Mouse (Mus musculus) limb, embryonic 11.5 days (tissue): ENCODE data around the gene Gm128. TPM values are rescaled to one million over a fixed set of nuclear protein-coding genes. Genes with fewer than 3 reads are reported as not detected.

Source experiments
- ATAC-seq: fragments of 200-750 bp; cut with Nextera tagmentation; 2 replicates; pipeline ENCODE4 v1.8.0; 2017; ENCODE audit warnings: low read depth; ENCODE audit not compliant: insufficient number of reproducible peaks, low FRiP score, low TSS enrichment
- DNase-seq: peaks from one replicate; pipeline ENCODE4 v3.0.0-alpha.2; 2015; ENCODE audit warnings: low spot score
- H3K27ac ChIP-seq: fragments of 300-500 bp; sonication (generic); replicated peaks from 2 replicates; pipeline ENCODE4 v1.5.1; 2014; ENCODE audit warnings: low read depth, mild to moderate bottlenecking, low read length
- H3K27me3 ChIP-seq: fragments of 300-500 bp; sonication (generic); 2 replicates; pipeline ENCODE4 v1.6.1; 2014; ENCODE audit warnings: mild to moderate bottlenecking, low read length, mixed read lengths; ENCODE audit not compliant: control insufficient read depth, insufficient read depth
- H3K36me3 ChIP-seq: fragments of 300-500 bp; sonication (generic); 2 replicates; pipeline ENCODE4 v1.6.1; 2014; ENCODE audit warnings: mild to moderate bottlenecking, low read length, moderate library complexity, mixed read lengths; ENCODE audit not compliant: control insufficient read depth, insufficient read depth
- H3K4me1 ChIP-seq: fragments of 300-500 bp; sonication (generic); 2 replicates; pipeline ENCODE4 v1.6.1; 2014; ENCODE audit warnings: low read length, mixed read lengths; ENCODE audit not compliant: control insufficient read depth, insufficient read depth
- H3K4me2 ChIP-seq: fragments of 300-500 bp; sonication (generic); 2 replicates; pipeline ENCODE4 v1.6.1; 2014; ENCODE audit warnings: low read depth, mild to moderate bottlenecking, moderate library complexity; ENCODE audit not compliant: severe bottlenecking
- H3K4me3 ChIP-seq: fragments of 300-500 bp; sonication (generic); 2 replicates; pipeline ENCODE4 v1.5.1; 2014; ENCODE audit warnings: low read depth, low read length
- H3K9ac ChIP-seq: fragments of 300-500 bp; sonication (generic); 2 replicates; pipeline ENCODE4 v1.6.1; 2014; ENCODE audit warnings: mild to moderate bottlenecking, low read length
- H3K9me3 ChIP-seq: fragments of 300-500 bp; sonication (generic); 2 replicates; pipeline ENCODE4 v1.6.1; 2016; ENCODE audit warnings: low read length; ENCODE audit not compliant: control insufficient read depth
- WGBS: fragments of 180-500 bp; shearing (Covaris S2); extraction: QIAGEN DNeasy Blood & Tissue Kit; methylation state at CpG from one replicate; pipeline ENCODE4 v1.1.7; 2014; 5-methylcytosine and 5-hydroxymethylcytosine counted together
- polyA plus RNA-seq: library from polyadenylated mRNA; unstranded; fragments of >200 nt; fragmentation: Nextera tagmentation; extraction: Ambion mirVana; gene quantifications from 2 replicates; pipeline ENCODE4 v1.2.1, GENCODE M21; 2014

The Gm128 gene
- polyA plus RNA-seq, 1 experiment from 2014 or later, result 0.53 TPM

DNA sequence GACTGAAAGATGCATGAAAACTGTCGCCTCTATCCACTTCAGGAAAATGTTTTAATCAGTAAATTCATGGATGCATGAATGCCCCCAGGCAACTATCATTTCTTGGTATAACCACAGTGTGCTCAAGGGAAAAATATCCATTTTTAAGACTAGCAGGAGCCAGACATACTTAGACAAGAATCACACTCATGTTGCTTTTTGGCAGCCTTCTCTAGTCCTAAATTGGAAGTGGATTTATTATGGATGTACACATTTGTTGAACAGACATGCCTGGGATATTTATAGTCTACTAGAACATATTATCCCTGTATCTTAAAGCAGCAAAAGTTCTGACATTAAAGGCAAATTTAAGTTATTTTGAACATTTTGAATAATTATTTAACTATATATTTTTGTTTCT, 23.3 kb upstream of the Gm128 start:
- Histone ChIP-seq H3K4me3 (no peak overlapping the region), H3K4me1 (no peaks in the 10 kb centered on the region), H3K4me2 (no peak overlapping the region), H3K27ac (no peak overlapping the region), H3K27me3 (no peaks in the 10 kb centered on the region), H3K36me3 (peaks cover 8% of the 10 kb centered on the region), H3K9me3 (no peaks in the 10 kb centered on the region), H3K9ac (no peak overlapping the region)
- DNase-seq (no peak), ATAC-seq (no peak)
- 91% methylated on average over 1 of the region's 1 CpGs for WGBS

DNA sequence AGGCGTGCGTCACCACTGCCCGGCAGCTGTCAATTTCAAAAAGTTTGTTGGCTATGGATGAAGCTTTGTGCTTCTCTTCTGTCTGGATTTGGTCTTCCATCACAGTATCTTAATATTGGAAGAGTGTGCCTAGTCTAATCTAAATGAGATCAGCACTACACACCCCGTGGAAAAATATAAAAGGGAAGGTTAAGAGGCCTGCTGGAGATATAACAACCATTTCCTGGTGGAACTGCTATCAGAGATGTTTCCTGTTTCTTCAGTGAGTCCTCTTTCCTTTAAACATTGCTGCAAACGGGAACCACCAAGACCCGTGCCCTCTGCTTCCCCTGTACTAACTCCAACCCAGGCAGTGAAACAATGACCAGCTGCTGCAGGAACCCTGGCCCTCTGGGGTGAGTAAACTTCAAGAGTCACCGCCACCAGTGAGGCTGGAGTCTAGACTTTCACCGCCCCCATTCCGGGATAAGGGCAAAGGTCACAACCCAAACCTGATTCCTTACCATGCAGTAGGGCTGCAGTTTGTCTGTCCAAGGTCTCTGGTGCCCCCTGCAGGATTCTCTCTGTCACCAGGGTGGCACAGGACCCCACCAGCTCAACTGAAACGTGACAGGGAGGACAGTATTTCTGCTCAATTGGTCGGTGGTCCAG, 21.8 kb upstream of the Gm128 start:
- no peak overlapping the region for H3K9ac ChIP-seq
- H3K4me2 ChIP-seq, result no peak overlapping the region
- no peaks in the 10 kb centered on the region for H3K4me1 ChIP-seq
- ATAC-seq (no peak), DNase-seq (peak; percentile 82)
- no peak overlapping the region for H3K27ac ChIP-seq
- H3K36me3 ChIP-seq, result peaks cover 8% of the 10 kb centered on the region
- no peak overlapping the region for H3K4me3 ChIP-seq
- H3K27me3 ChIP-seq, result no peaks in the 10 kb centered on the region
- H3K9me3 ChIP-seq, result no peaks in the 10 kb centered on the region
- WGBS, result 45% methylated on average over 11 of the region's 11 CpGs

DNA sequence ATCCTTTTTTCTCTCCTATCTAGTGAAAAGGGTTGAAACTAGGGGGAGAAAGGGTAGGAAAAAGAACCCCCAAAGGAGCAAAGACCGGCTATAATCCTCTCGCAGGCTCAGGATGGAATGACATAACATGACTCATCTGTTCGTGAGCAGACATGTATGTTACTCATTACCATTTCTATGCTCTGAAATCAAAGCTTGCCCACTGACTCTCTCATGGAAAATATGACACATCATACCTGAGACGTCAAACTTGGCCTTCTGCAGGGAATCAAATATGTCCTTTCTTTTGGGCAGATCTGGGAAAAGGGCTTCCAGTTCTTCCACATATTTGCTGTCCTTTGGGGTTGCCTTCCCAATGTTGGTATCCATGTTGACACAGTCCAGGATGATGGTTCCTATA, 20.6 kb upstream of the Gm128 start:
- Histone ChIP-seq H3K9ac (no peak overlapping the region), H3K36me3 (peaks cover 7% of the 10 kb centered on the region), H3K4me1 (no peaks in the 10 kb centered on the region), H3K4me3 (no peak overlapping the region), H3K27ac (no peak overlapping the region), H3K9me3 (no peaks in the 10 kb centered on the region), H3K4me2 (no peak overlapping the region), H3K27me3 (no peaks in the 10 kb centered on the region)
- 92% methylated on average over 4 of the region's 4 CpGs for WGBS
- no peak for ATAC-seq
- DNase-seq, result no peak

DNA sequence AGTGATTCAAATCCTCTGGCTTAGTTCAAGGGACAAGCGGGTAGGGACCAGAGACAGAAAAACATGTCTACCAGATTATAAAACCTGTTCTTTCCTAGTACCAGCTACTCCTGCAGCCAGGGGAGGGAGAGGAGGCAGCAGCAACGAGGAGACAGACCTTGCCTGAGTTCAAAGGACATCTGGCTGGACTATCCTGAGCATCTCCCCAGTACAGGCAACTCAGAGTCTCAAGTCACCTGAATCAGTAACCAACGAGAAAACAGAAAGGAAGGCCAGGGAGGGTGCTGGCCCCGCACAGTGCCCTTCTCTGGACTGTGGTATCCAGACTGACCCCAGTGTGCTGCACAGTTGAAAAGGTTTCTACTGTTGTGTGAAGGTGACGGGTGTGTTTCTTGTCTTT, 15.5 kb upstream of the Gm128 start:
- no peak for ATAC-seq
- no peaks in the 10 kb centered on the region for H3K27me3 ChIP-seq
- no peaks in the 10 kb centered on the region for H3K9me3 ChIP-seq
- no peak overlapping the region for H3K4me3 ChIP-seq
- DNase-seq, result no peak
- 82% methylated on average over 5 of the region's 5 CpGs for WGBS
- peaks cover 9% of the 10 kb centered on the region for H3K36me3 ChIP-seq
- H3K4me1 ChIP-seq, result no peaks in the 10 kb centered on the region
- no peak overlapping the region; the same call in 1 of the 2 replicates for H3K4me2 ChIP-seq
- no peak overlapping the region for H3K27ac ChIP-seq
- no peak overlapping the region for H3K9ac ChIP-seq

DNA sequence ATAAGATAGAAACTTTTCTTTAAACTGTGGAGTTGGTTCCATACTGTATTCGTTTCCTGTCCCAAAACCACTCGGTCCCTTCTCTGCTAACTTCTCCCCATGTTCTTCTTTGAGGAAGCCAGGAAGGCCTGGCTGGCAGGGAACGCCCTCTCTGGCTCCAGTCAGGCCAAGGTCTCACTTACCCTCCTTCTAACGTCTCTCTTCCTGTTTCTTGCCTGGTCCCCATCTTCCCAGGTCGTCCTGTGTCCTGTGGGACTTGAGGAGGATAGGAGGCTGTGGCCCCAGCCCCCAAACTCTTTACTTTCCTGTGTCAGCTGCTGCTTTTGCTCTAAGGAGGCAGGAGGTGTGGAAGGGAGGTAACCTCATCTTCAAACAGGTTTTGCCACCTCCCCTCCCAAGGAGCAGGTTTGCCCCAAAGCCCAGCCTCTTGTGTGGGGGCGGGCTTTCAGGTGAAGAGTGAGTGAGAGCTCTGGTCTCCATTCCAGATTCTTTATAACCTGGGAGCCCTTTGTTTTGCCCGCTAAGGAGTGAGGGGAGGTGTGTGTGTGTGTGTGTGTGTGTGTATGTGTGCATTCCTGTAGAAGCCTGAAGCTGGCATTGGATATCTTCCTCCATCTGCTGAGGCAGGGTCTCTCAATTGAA, 9.5 kb upstream of the Gm128 start, which contains the start of gene Bnipl:
TSS of gene Bnipl (minus strand) at position 411 of the 642 bp plus-strand sequence.
- no peak for ATAC-seq
- whole genome bisulfite sequencing, result 43% methylated on average over 7 of the region's 7 CpGs
- no peak for DNase-seq
- Histone ChIP-seq H3K27ac (no peak within 1 kb of the TSS), H3K36me3 (no peaks in the 10 kb centered on the region), H3K4me1 (no peaks in the 10 kb centered on the region), H3K27me3 (no peaks in the 10 kb centered on the region), H3K9ac (peak within 1 kb of the TSS; percentile 17; the same call in 1 of the 2 replicates), H3K4me3 (no peak within 1 kb of the TSS), H3K9me3 (no peaks in the 10 kb centered on the region), H3K4me2 (no peak within 1 kb of the TSS)

DNA sequence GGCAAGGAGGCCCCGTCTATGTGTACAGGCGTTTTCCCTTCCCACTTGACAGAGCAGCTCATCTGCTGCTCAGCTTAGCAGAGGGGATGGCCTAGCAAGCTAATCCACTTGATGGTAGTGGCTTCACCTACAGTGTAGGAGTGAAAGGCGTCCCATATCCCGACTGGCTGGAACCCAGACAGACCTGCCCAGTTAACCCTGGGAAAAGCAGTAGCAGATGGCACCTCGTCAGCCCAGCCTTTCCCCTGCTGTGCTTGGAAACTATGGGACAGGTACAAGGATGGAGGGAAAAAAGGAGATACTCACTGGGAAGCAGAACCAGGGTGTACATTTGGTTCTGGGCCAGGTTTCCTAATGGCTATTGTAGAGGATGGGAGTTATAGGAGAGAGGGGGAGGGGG, 9.0 kb upstream of the Gm128 start:
- 73% methylated on average over 5 of the region's 5 CpGs for WGBS
- Histone ChIP-seq H3K4me2 (no peak overlapping the region), H3K9ac (no peak overlapping the region; the same call in 1 of the 2 replicates), H3K27ac (no peak overlapping the region), H3K4me3 (no peak overlapping the region), H3K36me3 (no peaks in the 10 kb centered on the region), H3K9me3 (no peaks in the 10 kb centered on the region), H3K27me3 (no peaks in the 10 kb centered on the region), H3K4me1 (no peaks in the 10 kb centered on the region)
- ATAC-seq (no peak), DNase-seq (no peak)

DNA sequence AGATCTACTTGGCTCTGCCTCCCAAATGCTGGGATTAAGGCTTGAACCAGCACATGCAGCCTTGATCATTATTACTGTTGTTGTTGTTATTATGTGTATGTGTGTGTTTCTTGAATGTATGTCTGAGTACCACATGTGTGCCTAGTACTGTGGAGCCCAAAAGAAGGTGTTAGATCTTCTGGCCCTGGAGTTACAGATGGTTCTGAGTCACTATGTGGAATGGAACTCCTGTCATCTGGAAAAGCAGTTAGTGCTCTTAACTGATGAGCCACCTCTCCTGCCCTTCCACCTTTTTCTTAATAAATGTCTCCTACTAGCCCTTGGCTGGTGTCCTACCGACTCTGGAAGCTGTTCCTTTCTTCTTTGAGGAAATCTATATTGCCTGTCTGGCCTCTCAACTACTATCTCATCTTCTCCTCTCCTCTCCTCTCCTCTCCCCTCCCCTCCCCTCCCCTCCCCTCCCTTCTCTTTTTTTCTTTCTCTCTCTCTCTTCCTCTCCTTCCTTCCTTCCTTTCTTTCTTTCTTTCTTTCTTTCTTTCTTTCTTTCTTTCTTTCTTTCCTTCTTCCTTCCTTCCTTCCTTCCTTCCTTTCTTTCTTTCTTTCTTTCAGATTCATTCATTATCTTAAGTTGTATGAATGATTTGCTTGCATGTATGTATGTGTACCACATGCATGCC, 6.4 kb upstream of the Gm128 start:
- whole genome bisulfite sequencing, result 76% methylated on average over 1 of the region's 1 CpGs

DNA sequence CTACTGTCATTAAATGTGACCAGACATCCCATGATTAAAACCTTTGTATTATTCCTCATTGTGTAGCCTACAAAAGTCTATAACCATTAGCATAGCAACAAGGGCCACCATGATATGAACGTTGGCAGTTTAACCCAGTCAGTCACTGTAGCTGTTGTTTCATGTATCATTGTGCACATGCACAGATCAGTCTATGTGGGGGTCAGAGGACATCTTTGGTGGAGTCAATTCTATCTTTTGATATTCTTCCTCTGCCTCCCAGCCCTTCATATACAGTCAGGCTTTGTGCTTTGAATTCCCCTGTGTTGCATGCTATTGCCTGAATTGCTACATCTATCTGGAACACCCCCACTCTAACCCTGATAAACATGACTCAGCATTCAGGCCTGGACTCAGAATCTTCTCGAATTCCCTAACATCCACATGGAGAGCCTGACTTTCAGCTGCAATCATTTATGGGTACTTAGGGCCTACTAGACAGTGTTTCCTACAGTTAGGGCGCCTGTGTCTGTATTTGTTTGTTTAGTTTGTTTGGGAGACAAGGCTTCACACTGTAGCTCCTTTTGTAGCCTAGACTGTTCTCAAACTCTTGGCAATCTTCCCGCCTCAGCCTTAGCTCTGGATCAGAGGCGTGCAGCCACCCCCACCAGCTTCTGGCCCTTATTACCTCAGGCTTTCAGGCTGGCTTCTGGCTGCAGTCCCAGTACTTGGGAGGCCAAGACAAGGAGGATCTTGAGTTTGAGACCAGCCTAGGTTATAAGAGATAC, 5.2 kb upstream of the Gm128 start:
- no peak overlapping the region for H3K27ac ChIP-seq
- no peak overlapping the region for H3K4me3 ChIP-seq
- 88% methylated on average over 5 of the region's 5 CpGs for WGBS
- H3K27me3 ChIP-seq, result no peaks in the 10 kb centered on the region
- H3K4me2 ChIP-seq, result no peak overlapping the region
- H3K4me1 ChIP-seq, result no peaks in the 10 kb centered on the region
- DNase-seq, result no peak
- no peaks in the 10 kb centered on the region for H3K9me3 ChIP-seq
- no peak for ATAC-seq
- no peaks in the 10 kb centered on the region for H3K36me3 ChIP-seq
- no peak overlapping the region for H3K9ac ChIP-seq

More for the DNA sequence above, 6.4 kb upstream of the Gm128 start:
- H3K9me3 ChIP-seq, result no peaks in the 10 kb centered on the region
- no peaks in the 10 kb centered on the region for H3K36me3 ChIP-seq
- ATAC-seq (no peak), DNase-seq (no peak)
- no peaks in the 10 kb centered on the region for H3K4me1 ChIP-seq
- H3K9ac ChIP-seq, result no peak overlapping the region
- H3K4me2 ChIP-seq, result no peak overlapping the region
- no peak overlapping the region for H3K4me3 ChIP-seq
- H3K27me3 ChIP-seq, result no peaks in the 10 kb centered on the region
- no peak overlapping the region for H3K27ac ChIP-seq
